Mouse (Mus musculus): ENCODE results near the gene Cacna1c.

DNA sequence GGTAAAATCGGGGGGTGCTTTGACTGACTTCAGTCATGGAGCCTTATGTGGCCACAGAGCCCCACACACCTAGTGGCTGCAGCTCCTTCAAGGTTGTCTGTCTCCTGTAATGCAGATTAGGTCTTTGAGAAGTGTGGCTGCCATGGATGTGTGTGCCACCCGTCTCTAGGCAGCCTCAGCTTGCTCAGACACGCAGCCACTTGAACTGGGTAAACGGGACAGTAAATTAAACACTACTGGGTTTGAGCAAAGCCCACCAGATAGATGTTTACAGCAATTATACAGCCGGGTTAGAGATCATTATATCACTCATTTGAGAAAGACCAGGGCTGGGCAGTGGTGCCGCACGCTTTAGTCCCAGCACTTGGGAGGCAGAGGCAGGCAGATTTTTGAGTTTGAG lies 1.6 kb downstream of the Cacna1c start:
- no peak for TF ChIP-seq FLI1 (IDR thresholded peaks at IDR 0.05; ENCODE audit: low read length)
- no peak for TF ChIP-seq GATA1 (IDR thresholded peaks at IDR 0.05; ENCODE audit: borderline replicate concordance, low read length)

Measured in megakaryocyte, embryonic 14.5 days (primary cell).